Mouse (Mus musculus): ENCODE measurements around the gene Pxk.

- TF ChIP-seq CTCF (IDR thresholded peaks at IDR 0.05; ENCODE audit: low read depth): no peak
- TF ChIP-seq EP300 (IDR thresholded peaks at IDR 0.05; ENCODE audit: low read depth): no peak
Measured at GRCm38 (mm10) chr14:8049334-8049733, 48.7 kb upstream of the Pxk start.

Measured in liver, postnatal 0 days (tissue).